Mouse (Mus musculus) heart, postnatal 0 days (tissue): ENCODE data around the gene Asb5.
"Not testable (repeated sequence)": the region's sequence is repeated elsewhere in the genome, so short reads cannot be mapped to it uniquely, and the experiment has no call there.

Experiments
- CTCF ChIP-seq: IDR thresholded peaks from 2 replicates; pipeline ENCODE4 v1.5.1; 2016; ENCODE audit warnings: antibody characterized with exemption, control low read depth, low read depth
- EP300 ChIP-seq: IDR thresholded peaks from 2 replicates; pipeline ENCODE4 v1.6.1; 2016; ENCODE audit warnings: antibody characterized with exemption, low read depth

DNA sequence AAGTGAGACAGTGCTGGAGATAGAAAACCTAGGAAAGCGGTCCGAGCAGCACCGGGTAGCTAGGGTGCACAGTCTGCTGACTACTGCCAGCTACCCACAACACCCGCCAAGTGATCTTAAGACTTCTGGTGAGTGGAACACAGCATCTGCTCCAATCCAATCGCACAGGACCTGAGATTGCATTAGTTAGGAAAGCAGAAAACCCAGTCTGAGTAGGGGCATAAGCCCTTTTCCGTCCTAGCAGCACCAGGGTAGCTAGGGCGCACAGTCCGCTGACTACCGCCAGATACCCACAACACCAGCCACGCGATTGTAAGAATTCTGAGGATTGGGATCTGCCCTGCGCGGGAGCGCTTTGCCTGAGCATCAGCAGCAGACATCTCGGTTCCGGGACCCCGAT is 87.3 kb downstream of the Asb5 start:
- not testable (repeated sequence) for TF ChIP-seq CTCF, EP300
